Mouse (Mus musculus) midbrain, postnatal 0 days (tissue): ENCODE results near the gene Ccdc8. TPM values are rescaled to one million over a fixed set of nuclear protein-coding genes. Genes with fewer than 3 reads are reported as not detected.

Source experiments
- ATAC-seq: fragments of 200-750 bp; cut with Nextera tagmentation; 2 replicates; pipeline ENCODE4 v1.8.0; 2017; ENCODE audit warnings: moderate number of reproducible peaks, mild to moderate bottlenecking, moderate TSS enrichment, moderate library complexity; ENCODE audit not compliant: low FRiP score
- DNase-seq: peaks from one replicate; pipeline ENCODE4 v3.0.0-alpha.2; 2015; ENCODE audit warnings: low spot score
- H3K27ac ChIP-seq: fragments of 300-500 bp; sonication (generic); 2 replicates; pipeline ENCODE4 v1.5.1; 2014; ENCODE audit warnings: low read depth, mild to moderate bottlenecking, low read length, mixed read lengths
- H3K27me3 ChIP-seq: fragments of 300-500 bp; sonication (generic); 2 replicates; pipeline ENCODE4 v1.6.1; 2014; ENCODE audit warnings: low read length, control low read depth, mixed read lengths; ENCODE audit not compliant: insufficient read depth
- H3K36me3 ChIP-seq: fragments of 300-500 bp; sonication (generic); 2 replicates; pipeline ENCODE4 v1.6.1; 2014; ENCODE audit warnings: low read length, control low read depth, mixed read lengths; ENCODE audit not compliant: insufficient read depth
- H3K4me1 ChIP-seq: fragments of 300-500 bp; sonication (generic); 2 replicates; pipeline ENCODE4 v1.6.1; 2014; ENCODE audit warnings: mild to moderate bottlenecking, control low read depth, antibody characterized with exemption, low read length, mixed read lengths; ENCODE audit not compliant: insufficient read depth
- H3K4me2 ChIP-seq: fragments of 300-500 bp; sonication (generic); 2 replicates; pipeline ENCODE4 v1.6.1; 2014; ENCODE audit warnings: low read depth, mild to moderate bottlenecking, low read length, mixed read lengths; ENCODE audit not compliant: poor library complexity, severe bottlenecking
- H3K4me3 ChIP-seq: fragments of 300-500 bp; sonication (generic); 2 replicates; pipeline ENCODE4 v1.5.1; 2014; ENCODE audit warnings: low read depth, mild to moderate bottlenecking, low read length, moderate library complexity
- H3K9ac ChIP-seq: fragments of 300-500 bp; sonication (generic); replicated peaks from 2 replicates; pipeline ENCODE4 v1.6.1; 2014; ENCODE audit warnings: mild to moderate bottlenecking, low read length, moderate library complexity, mixed read lengths; ENCODE audit not compliant: poor library complexity, severe bottlenecking
- H3K9me3 ChIP-seq: fragments of 300-500 bp; sonication (generic); 2 replicates; pipeline ENCODE4 v1.6.1; 2016; ENCODE audit warnings: low read length, control low read depth
- CTCF ChIP-seq: IDR thresholded peaks from 2 replicates; pipeline ENCODE4 v1.5.1; 2016; ENCODE audit warnings: antibody characterized with exemption, mild to moderate bottlenecking
- WGBS: fragments of 180-500 bp; shearing (Covaris S2); extraction: QIAGEN DNeasy Blood & Tissue Kit; methylation state at CpG from one replicate; pipeline ENCODE4 v1.1.7; 2014; 5-methylcytosine and 5-hydroxymethylcytosine counted together
- polyA plus RNA-seq: library from polyadenylated mRNA; unstranded; fragments of >200 nt; fragmentation: Nextera tagmentation; extraction: Ambion mirVana; gene quantifications from 2 replicates; pipeline ENCODE4 v1.2.1, GENCODE M21; 2015
- total RNA-seq: library from RNA; depleted of rRNA; stranded (reverse); fragments of >200 nt; gene quantifications from 2 replicates; pipeline ENCODE4 v1.2.3, GENCODE M21; 2014; rRNA removed

The Ccdc8 gene
- total and polyA plus RNA-seq, 2 experiments from 2014 or later: 2.0 to 5.5 TPM

DNA sequence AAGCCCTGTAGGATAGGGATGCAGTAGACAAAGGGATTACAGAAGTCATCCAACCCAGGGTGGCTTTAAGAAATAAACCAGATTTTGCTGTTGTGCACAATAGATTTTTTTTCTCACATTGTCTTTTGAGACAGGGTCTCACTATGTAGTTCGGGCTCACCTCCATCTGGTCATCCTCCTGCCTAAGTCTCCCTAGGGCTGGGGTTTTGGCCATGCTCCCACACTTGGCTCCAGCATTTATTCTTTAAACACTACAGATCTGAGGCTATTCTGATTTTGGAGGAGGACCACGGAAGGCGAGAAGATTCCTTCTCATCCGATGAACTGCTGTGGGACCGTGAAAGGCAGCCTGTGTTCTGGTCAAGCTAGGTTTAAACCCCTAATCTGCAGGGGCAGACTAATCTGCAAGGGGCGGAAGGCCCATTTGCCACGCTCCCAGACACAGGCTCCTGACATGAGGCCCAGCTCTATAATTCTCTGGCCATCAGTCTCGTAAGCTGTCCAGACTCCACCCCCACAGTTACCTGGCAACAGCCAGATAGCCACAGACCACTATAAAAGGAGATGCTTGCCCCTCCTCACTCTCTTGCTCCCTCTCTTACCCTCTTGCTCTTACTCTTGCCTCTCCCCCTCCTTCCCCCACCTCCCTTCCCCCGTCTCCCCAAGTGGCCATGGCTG, 45.6 kb downstream of the Ccdc8 start:
- ATAC-seq (0 out of 2 replicates have a peak, but pooled peaks have one; percentile 57), DNase-seq (peak; percentile 74)
- Histone ChIP-seq H3K4me3 (no peak overlapping the region), H3K9me3 (no peaks in the 10 kb centered on the region), H3K9ac (no peak overlapping the region), H3K4me1 (no peaks in the 10 kb centered on the region), H3K27ac (no peak overlapping the region), H3K4me2 (no peak overlapping the region), H3K36me3 (0 out of 2 replicates have a peak, but pooled peaks cover 6% of the 10 kb centered on the region), H3K27me3 (no peaks in the 10 kb centered on the region)
- no peak for TF ChIP-seq CTCF
- 21% methylated on average over 9 of the region's 9 CpGs for WGBS

- no peaks in the 10 kb centered on the region for H3K27me3 ChIP-seq
- TF ChIP-seq CTCF: no peak
- 0 out of 2 replicates have a peak, but pooled peaks cover 12% of the 10 kb centered on the region for H3K36me3 ChIP-seq
- H3K9ac ChIP-seq: no peak overlapping the region
- 96% methylated on average over 7 of the region's 7 CpGs for WGBS
- no peak for ATAC-seq
- no peak overlapping the region for H3K4me3 ChIP-seq
- no peak overlapping the region for H3K4me2 ChIP-seq
- no peak for DNase-seq
- no peak overlapping the region for H3K27ac ChIP-seq
- no peaks in the 10 kb centered on the region for H3K9me3 ChIP-seq
- no peaks in the 10 kb centered on the region for H3K4me1 ChIP-seq
Observed at GRCm38 (mm10) chr7:17039373-17039772, 46.9 kb downstream of the Ccdc8 start.

GRCm38 (mm10) chr7:17045743-17046142, 53.2 kb downstream of the Ccdc8 start:
- Histone ChIP-seq H3K4me3 (no peak overlapping the region), H3K9me3 (no peaks in the 10 kb centered on the region), H3K27ac (no peak overlapping the region), H3K9ac (no peak overlapping the region), H3K36me3 (0 out of 2 replicates have a peak, but pooled peaks cover 5% of the 10 kb centered on the region), H3K4me1 (no peaks in the 10 kb centered on the region), H3K4me2 (no peak overlapping the region), H3K27me3 (no peaks in the 10 kb centered on the region)
- DNase-seq: peak; percentile 41
- ATAC-seq: no peak
- no peak for TF ChIP-seq CTCF
- 41% methylated on average over 1 of the region's 1 CpGs for WGBS

Other genes with a start within 250 kb of the Ccdc8 start
- gene Slc1a5, start 211.4 kb upstream of the Ccdc8 start, total RNA-seq: 15.2 and 20.1 TPM in 2 replicates
- gene Slc1a5, start 211.4 kb upstream of the Ccdc8 start, polyA plus RNA-seq: 8.9 and 9.2 TPM in 2 replicates
- gene Strn4, start 176.8 kb upstream of the Ccdc8 start, total RNA-seq: 252 and 291 TPM in 2 replicates
- 156 and 165 TPM in 2 replicates for gene Strn4, start 176.8 kb upstream of the Ccdc8 start, polyA plus RNA-seq
- 81.4 and 85.9 TPM in 2 replicates for gene Fkrp, start 176.0 kb upstream of the Ccdc8 start, total RNA-seq
- gene Fkrp, start 176.0 kb upstream of the Ccdc8 start, polyA plus RNA-seq: 50.0 and 53.5 TPM in 2 replicates
- 3.2 and 4.9 TPM in 2 replicates for gene Prkd2, start 149.8 kb upstream of the Ccdc8 start, total RNA-seq
- 3.9 TPM in 2 replicates for gene Prkd2, start 149.8 kb upstream of the Ccdc8 start, polyA plus RNA-seq
- gene Dact3, start 117.4 kb upstream of the Ccdc8 start, total RNA-seq: 86.0 and 107 TPM in 2 replicates
- gene Dact3, start 117.4 kb upstream of the Ccdc8 start, polyA plus RNA-seq: 7.5 and 7.7 TPM in 2 replicates
- gene Gng8, start 100.9 kb upstream of the Ccdc8 start, total RNA-seq: 1.9 and 5.2 TPM in 2 replicates
- gene Gng8, start 100.9 kb upstream of the Ccdc8 start, polyA plus RNA-seq: 12.3 and 15.9 TPM in 2 replicates
- 0.11 and 0.14 TPM in 2 replicates for gene Ptgir, start 86.2 kb upstream of the Ccdc8 start, total RNA-seq
- gene Ptgir, start 86.2 kb upstream of the Ccdc8 start, polyA plus RNA-seq: 0.11 TPM in 1 of 2 replicates, not detected in the other
- gene Calm3, start 68.6 kb upstream of the Ccdc8 start, total RNA-seq: 1,835 and 1,985 TPM in 2 replicates
- gene Calm3, start 68.6 kb upstream of the Ccdc8 start, polyA plus RNA-seq: 467 and 471 TPM in 2 replicates
- gene Pnmal2, start 48.0 kb upstream of the Ccdc8 start, total RNA-seq: 155 and 174 TPM in 2 replicates
- gene Pnmal2, start 48.0 kb upstream of the Ccdc8 start, polyA plus RNA-seq: 180 and 187 TPM in 2 replicates
- gene Pnmal1, start 33.0 kb upstream of the Ccdc8 start, total RNA-seq: 41.2 and 54.0 TPM in 2 replicates
- 64.8 and 65.2 TPM in 2 replicates for gene Pnmal1, start 33.0 kb upstream of the Ccdc8 start, polyA plus RNA-seq
- 48.8 and 49.0 TPM in 2 replicates for gene Gm42372, start 9.6 kb upstream of the Ccdc8 start, total RNA-seq
- gene Gm42372, start 9.6 kb upstream of the Ccdc8 start, polyA plus RNA-seq: 9.0 and 9.2 TPM in 2 replicates
- gene Ppp5c, start 35.2 kb downstream of the Ccdc8 start, total RNA-seq: 56.4 and 61.0 TPM in 2 replicates
- 144 and 145 TPM in 2 replicates for gene Ppp5c, start 35.2 kb downstream of the Ccdc8 start, polyA plus RNA-seq
- 13.6 and 16.9 TPM in 2 replicates for gene Hif3a, start 69.7 kb downstream of the Ccdc8 start, total RNA-seq
- gene Hif3a, start 69.7 kb downstream of the Ccdc8 start, polyA plus RNA-seq: 2.0 and 2.7 TPM in 2 replicates
- gene Psg16, start 81.3 kb downstream of the Ccdc8 start, total RNA-seq: 3.9 and 5.1 TPM in 2 replicates
- gene Psg16, start 81.3 kb downstream of the Ccdc8 start, polyA plus RNA-seq: 6.8 and 7.6 TPM in 2 replicates
- 0.09 TPM in 1 of 2 replicates, not detected in the other for gene Ceacam3, start 157.6 kb downstream of the Ccdc8 start, total RNA-seq
- gene Ceacam3, start 157.6 kb downstream of the Ccdc8 start, polyA plus RNA-seq: 0.06 TPM in 1 of 2 replicates, not detected in the other
- gene Psg29, start 210.8 kb downstream of the Ccdc8 start, total RNA-seq: 0.38 TPM in 1 of 2 replicates, not detected in the other
- not detected in 2 replicates for gene Psg29, start 210.8 kb downstream of the Ccdc8 start, polyA plus RNA-seq